Mouse (Mus musculus): Measurements from ENCODE around the gene Icmt. TPM values are rescaled to one million over a fixed set of nuclear protein-coding genes. Genes with fewer than 3 reads are reported as not detected.

The Icmt gene
- polyA plus RNA-seq, 1 experiment from 2014 or later = 19.3 TPM

DNA sequence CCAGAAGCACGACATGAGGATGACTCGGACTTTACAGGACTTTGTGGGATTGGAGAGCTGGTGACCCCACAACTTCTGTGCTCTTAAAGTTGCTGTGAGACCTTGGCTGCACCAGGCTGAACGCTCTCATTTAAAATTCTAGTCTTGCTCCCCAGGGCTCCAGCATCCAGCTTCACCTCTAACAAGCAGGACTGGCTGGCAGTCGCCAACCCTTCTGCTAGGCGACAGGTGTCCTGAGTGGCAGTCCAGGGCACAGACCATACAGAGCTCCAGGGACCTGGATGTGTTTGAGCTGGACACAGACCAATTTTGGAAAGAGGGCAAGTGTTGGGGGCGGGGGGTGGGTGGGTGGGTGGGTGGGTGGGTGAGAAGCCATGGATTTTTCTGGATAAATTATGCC is 40.7 kb downstream of the Icmt start:
- 27% methylated on average over 6 of the region's 6 CpGs for WGBS
- H3K4me3 ChIP-seq (ENCODE audit: low read length) = no peak overlapping the region
- no peak overlapping the region for H3K9ac ChIP-seq (ENCODE audit: low read length)
- ATAC-seq (replicated peaks; ENCODE audit: extremely low read depth, insufficient read depth, low FRiP score) = no peak
- peaks cover 47% of the 10 kb centered on the region for H3K27me3 ChIP-seq (ENCODE audit: control insufficient read depth, insufficient read depth, low read length)
- H3K27ac ChIP-seq (ENCODE audit: low read length) = no peak overlapping the region
- H3K4me1 ChIP-seq (ENCODE audit: control insufficient read depth, insufficient read depth, low read length) = peaks cover 6% of the 10 kb centered on the region
- peaks cover 25% of the 10 kb centered on the region for H3K36me3 ChIP-seq (ENCODE audit: control insufficient read depth, insufficient read depth)
- no peaks in the 10 kb centered on the region for H3K9me3 ChIP-seq (replicated peaks; ENCODE audit: control insufficient read depth, low read length)
- no peak overlapping the region for H3K4me2 ChIP-seq (ENCODE audit: low read depth, low read length)

DNA sequence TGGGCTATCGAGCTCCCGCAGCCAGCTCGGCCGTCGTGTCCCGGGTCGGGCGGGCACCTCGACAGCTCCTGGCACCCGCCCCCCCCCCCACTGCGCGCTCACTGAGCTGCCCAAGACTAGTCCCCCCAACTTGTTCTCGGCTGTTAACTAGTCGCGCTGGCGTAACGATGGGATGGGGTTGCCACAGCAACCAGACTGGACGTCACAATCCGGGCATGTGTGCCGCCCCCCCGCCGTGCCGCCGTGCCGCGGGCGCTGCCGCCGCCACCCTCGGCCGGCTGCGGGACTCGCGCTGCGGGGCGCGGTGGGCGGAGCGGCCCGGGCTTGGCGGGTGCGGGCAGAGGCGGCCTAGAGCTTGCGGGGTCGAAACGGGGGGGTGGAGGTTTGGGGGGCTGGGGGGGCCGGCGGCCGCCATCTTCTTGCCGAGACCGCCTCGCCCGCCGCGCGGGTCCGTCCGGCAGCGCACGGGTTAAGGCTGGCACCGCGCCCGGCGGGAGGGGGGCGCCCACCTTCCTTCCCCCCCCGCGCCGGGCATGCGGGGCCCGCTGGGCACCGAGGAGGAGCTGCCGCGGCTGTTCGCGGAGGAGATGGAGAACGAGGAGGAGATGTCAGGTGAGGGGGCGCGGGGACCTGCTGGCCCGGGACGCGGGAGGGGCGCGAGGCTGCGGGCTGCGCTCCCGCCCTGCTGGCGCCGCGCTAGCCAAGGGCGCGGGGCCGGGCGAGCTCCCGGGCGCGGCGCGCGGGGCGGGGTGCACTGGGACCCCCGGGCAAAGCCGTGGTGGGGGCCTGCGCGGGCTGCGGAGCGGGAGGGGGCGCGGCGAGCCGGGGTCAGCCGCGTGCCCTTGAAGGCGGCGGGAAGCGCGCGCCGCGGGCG is 41.6 kb downstream of the Icmt start, which contains the start of gene Chd5:
Gene Chd5, plus strand, starts transcription at position 233 of the 874 bp plus-strand sequence.
- ATAC-seq (replicated peaks; ENCODE audit: extremely low read depth, insufficient read depth, low FRiP score) = no peak

DNA sequence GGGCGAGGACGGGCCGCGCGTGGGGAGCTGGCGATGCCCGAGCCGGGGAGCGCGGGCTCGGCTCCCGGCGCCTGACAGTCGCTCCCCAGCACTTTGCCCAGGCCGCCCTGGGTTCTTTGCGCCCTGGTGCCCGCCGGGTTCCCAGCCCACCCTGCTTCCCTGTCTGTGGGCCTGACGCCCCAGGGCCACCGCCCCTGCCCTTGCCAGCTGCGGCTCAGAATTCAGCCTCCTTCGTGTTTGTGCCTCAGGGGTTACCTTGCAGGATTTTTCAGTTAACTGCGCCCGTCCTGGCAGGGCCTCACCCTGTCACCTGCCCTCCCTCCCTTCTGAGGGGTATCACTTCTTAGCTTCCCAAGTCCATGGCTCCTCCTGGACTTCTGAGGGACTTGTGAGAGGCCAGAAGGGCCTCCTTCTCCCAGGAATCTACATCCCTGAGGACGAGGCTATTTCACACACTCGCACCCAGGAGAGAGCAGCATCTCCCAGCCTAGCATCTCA is 42.3 kb downstream of the Icmt start:
- no peak for ATAC-seq (replicated peaks; ENCODE audit: extremely low read depth, insufficient read depth, low FRiP score)
- H3K36me3 ChIP-seq (ENCODE audit: control insufficient read depth, insufficient read depth) = peaks cover 12% of the 10 kb centered on the region; the same call in 1 of the 2 replicates
- WGBS = 5% methylated on average over 17 of the region's 26 CpGs

More for the DNA sequence above, 41.6 kb downstream of the Icmt start, which contains the start of gene Chd5:
- H3K9ac ChIP-seq (ENCODE audit: low read length) = peak within 1 kb of the TSS; percentile 48
- H3K4me1 ChIP-seq (ENCODE audit: control insufficient read depth, insufficient read depth, low read length) = peaks cover 6% of the 10 kb centered on the region
- 2% methylated on average over 98 of the region's 120 CpGs for WGBS
- H3K4me2 ChIP-seq (ENCODE audit: low read depth, low read length) = peak within 1 kb of the TSS; percentile 92
- H3K27me3 ChIP-seq (ENCODE audit: control insufficient read depth, insufficient read depth, low read length) = peaks cover 56% of the 10 kb centered on the region
- H3K27ac ChIP-seq (ENCODE audit: low read length) = no peak within 1 kb of the TSS
- H3K36me3 ChIP-seq (ENCODE audit: control insufficient read depth, insufficient read depth) = peaks cover 17% of the 10 kb centered on the region
- H3K9me3 ChIP-seq (replicated peaks; ENCODE audit: control insufficient read depth, low read length) = no peaks in the 10 kb centered on the region
- H3K4me3 ChIP-seq (ENCODE audit: low read length) = peak within 1 kb of the TSS; percentile 53

DNA sequence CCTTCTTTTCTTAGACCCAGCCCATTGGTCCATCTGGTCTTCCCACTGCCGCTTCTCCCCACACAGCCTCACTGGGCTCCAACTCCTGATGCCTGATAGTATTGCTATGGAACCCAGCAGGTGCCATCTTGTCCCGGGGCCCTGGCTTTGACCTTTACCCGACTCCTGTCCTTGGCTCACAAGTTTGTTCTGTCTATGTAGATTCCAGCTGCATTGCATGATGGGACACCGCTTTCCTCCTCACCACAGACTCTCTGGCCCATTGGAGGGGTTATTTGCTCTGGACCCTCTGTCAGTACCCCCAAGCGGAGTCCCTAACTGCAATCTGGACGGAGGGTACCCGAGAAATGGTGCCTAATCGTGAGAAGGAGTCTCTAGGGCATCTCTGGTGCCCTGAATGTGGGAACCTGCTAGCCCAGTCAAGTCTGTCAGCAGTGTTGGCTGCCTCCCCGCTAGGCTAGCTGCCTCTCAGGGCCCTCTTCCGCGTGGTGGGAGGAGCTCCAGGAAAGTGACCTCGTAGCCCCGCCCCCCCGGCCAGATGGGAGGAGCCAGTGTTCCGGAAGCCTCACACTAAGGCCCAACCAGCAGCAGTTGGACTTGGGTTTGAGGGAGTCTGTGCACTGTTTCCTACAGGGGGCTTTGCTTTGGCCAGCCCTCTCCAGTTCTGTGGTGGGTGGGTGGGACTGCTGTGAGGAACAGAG is 43.7 kb downstream of the Icmt start:
- H3K4me1 ChIP-seq (ENCODE audit: control insufficient read depth, insufficient read depth, low read length) = peaks cover 9% of the 10 kb centered on the region
- H3K9ac ChIP-seq (ENCODE audit: low read length) = no peak overlapping the region
- WGBS = 31% methylated on average over 15 of the region's 15 CpGs
- no peak overlapping the region for H3K4me3 ChIP-seq (ENCODE audit: low read length)
- peaks cover 65% of the 10 kb centered on the region for H3K27me3 ChIP-seq (ENCODE audit: control insufficient read depth, insufficient read depth, low read length)
- no peak overlapping the region for H3K27ac ChIP-seq (ENCODE audit: low read length)
- no peak overlapping the region for H3K4me2 ChIP-seq (ENCODE audit: low read depth, low read length)
- H3K36me3 ChIP-seq (ENCODE audit: control insufficient read depth, insufficient read depth) = no peaks in the 10 kb centered on the region
- no peak for ATAC-seq (replicated peaks; ENCODE audit: extremely low read depth, insufficient read depth, low FRiP score)
- no peaks in the 10 kb centered on the region for H3K9me3 ChIP-seq (replicated peaks; ENCODE audit: control insufficient read depth, low read length)

More for the DNA sequence above, 42.3 kb downstream of the Icmt start:
- Histone ChIP-seq H3K9me3 (replicated peaks; ENCODE audit: control insufficient read depth, low read length) (no peaks in the 10 kb centered on the region), H3K4me3 (ENCODE audit: low read length) (peak overlapping the region; percentile 53), H3K4me2 (ENCODE audit: low read depth, low read length) (peak overlapping the region; percentile 92), H3K9ac (ENCODE audit: low read length) (peak overlapping the region; percentile 48), H3K4me1 (ENCODE audit: control insufficient read depth, insufficient read depth, low read length) (peaks cover 6% of the 10 kb centered on the region), H3K27me3 (ENCODE audit: control insufficient read depth, insufficient read depth, low read length) (peaks cover 62% of the 10 kb centered on the region), H3K27ac (ENCODE audit: low read length) (no peak overlapping the region)

DNA sequence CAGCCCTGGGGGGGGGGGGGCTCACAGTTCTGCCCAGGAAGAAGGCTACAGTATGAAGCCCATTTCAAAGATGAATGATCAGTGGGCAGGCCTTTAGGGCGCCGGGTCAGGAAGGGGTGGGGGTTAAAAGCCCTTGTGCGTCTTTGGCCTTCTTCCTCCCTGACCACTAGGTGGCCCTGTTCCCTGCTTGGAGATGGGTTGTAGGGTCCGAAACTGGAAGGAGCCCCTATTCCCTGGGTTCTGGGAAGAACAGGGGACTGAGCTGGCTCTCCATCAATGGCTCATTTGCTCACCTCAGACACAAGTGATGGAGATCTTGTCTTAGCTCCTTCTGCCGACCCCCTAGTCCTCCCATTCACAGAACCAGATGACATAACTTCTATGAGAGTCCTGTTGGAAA is 46.3 kb downstream of the Icmt start:
- WGBS = 14% methylated on average over 5 of the region's 5 CpGs
- H3K4me1 ChIP-seq (ENCODE audit: control insufficient read depth, insufficient read depth, low read length) = peaks cover 9% of the 10 kb centered on the region
- no peak for ATAC-seq (replicated peaks; ENCODE audit: extremely low read depth, insufficient read depth, low FRiP score)
- H3K27ac ChIP-seq (ENCODE audit: low read length) = no peak overlapping the region
- H3K27me3 ChIP-seq (ENCODE audit: control insufficient read depth, insufficient read depth, low read length) = peaks cover 53% of the 10 kb centered on the region
- no peak overlapping the region for H3K4me3 ChIP-seq (ENCODE audit: low read length)
- no peaks in the 10 kb centered on the region for H3K9me3 ChIP-seq (replicated peaks; ENCODE audit: control insufficient read depth, low read length)
- no peaks in the 10 kb centered on the region for H3K36me3 ChIP-seq (ENCODE audit: control insufficient read depth, insufficient read depth)
- H3K4me2 ChIP-seq (ENCODE audit: low read depth, low read length) = no peak overlapping the region
- no peak overlapping the region for H3K9ac ChIP-seq (ENCODE audit: low read length)

DNA sequence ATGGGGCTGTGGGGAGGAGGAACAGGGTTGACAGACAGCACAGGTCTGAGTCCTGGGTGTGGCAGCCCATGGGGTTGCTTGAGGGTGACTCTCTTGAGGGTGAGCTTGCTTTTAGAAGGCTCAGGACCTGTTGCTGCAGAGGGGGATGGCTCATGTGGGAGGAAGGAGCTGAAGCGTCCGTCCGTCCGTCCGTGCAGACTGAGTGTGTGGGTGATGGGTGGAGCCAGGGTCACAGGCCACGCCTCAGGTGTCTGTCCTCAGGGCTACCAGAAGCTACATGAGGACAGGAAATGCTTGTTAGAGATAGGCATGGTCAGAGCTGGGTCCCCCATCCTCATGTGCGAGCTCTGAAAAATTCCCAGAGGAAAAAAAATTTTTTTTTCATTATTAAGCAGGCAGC is 47.6 kb downstream of the Icmt start:
- 54% methylated on average over 7 of the region's 7 CpGs for WGBS

DNA sequence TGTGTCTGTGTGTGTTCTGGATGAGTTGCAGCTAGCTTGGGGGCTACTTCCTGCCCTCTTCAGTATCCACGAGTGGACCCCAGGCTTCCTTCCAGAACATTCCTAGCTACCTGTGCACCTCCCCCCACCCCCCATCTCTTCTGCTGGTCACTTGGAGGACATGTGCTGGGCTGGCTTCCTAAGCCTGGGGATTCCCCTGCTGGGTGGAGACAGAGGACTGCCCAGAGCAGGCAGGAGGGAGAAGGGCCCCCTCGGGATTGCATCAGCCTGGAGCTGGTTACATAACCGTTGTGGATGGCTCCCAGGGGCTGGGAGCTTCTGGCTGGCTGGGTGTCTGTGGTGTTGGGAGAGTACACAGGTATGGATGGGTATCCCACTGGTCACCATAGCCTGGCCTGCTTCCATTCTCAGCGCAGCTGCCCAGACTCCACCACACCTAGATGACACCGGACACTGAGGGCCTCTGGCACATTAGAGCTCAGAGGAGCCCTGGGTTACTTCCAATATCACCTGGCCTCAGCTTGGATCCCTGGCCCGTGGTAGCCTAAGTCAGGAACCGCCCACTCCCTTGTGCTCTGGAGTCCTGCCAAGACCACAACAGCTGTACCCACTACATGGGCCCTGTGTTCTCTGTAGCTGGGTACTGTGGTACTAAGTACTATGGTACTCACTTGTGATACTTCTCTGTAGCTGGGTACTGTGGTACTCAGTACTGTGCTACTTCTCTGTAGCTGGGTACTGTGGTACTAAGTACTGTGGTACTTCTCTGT is 48.3 kb downstream of the Icmt start:
- Histone ChIP-seq H3K27me3 (ENCODE audit: control insufficient read depth, insufficient read depth, low read length) (peaks cover 54% of the 10 kb centered on the region), H3K27ac (ENCODE audit: low read length) (no peak overlapping the region), H3K36me3 (ENCODE audit: control insufficient read depth, insufficient read depth) (no peaks in the 10 kb centered on the region), H3K9me3 (replicated peaks; ENCODE audit: control insufficient read depth, low read length) (no peaks in the 10 kb centered on the region), H3K4me2 (ENCODE audit: low read depth, low read length) (no peak overlapping the region), H3K9ac (ENCODE audit: low read length) (no peak overlapping the region), H3K4me3 (ENCODE audit: low read length) (no peak overlapping the region), H3K4me1 (ENCODE audit: control insufficient read depth, insufficient read depth, low read length) (peaks cover 3% of the 10 kb centered on the region; the same call in 1 of the 2 replicates)
- no peak for ATAC-seq (replicated peaks; ENCODE audit: extremely low read depth, insufficient read depth, low FRiP score)
- WGBS = 38% methylated on average over 7 of the region's 7 CpGs

More for the DNA sequence above, 47.6 kb downstream of the Icmt start:
- Histone ChIP-seq H3K4me1 (ENCODE audit: control insufficient read depth, insufficient read depth, low read length) (peaks cover 3% of the 10 kb centered on the region; the same call in 1 of the 2 replicates), H3K4me3 (ENCODE audit: low read length) (no peak overlapping the region), H3K27ac (ENCODE audit: low read length) (no peak overlapping the region), H3K9me3 (replicated peaks; ENCODE audit: control insufficient read depth, low read length) (no peaks in the 10 kb centered on the region), H3K36me3 (ENCODE audit: control insufficient read depth, insufficient read depth) (no peaks in the 10 kb centered on the region), H3K4me2 (ENCODE audit: low read depth, low read length) (no peak overlapping the region), H3K9ac (ENCODE audit: low read length) (no peak overlapping the region), H3K27me3 (ENCODE audit: control insufficient read depth, insufficient read depth, low read length) (peaks cover 54% of the 10 kb centered on the region)
- no peak for ATAC-seq (replicated peaks; ENCODE audit: extremely low read depth, insufficient read depth, low FRiP score)

DNA sequence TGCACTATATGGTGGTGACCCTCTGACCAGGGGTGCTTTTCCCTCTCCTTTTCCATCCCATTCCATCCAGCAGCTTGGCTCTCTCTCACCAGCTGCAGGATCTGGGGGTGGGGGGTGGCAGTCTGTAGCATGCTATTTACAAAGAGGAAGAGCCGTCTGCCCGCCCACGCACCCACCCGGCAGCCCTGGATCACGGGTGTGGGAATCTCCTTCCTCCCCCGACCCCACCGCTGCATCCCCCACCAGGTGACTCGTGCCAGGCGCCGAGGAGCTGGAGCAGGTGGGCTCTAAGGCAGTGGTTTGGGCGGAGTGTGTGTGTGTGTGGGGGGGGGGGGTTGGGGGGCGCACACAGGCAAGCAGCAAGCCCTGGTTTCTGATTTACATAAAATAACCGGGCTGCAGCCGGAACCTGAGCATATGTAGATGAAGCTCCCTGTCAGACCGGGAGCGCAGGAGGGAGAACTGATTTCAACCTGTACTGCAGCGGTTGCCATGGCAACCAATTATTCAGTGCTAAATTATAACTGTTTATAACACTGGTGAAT is 52.9 kb downstream of the Icmt start:
- Histone ChIP-seq H3K27me3 (ENCODE audit: control insufficient read depth, insufficient read depth, low read length) (peaks cover 43% of the 10 kb centered on the region), H3K9ac (ENCODE audit: low read length) (no peak overlapping the region)
- 14% methylated on average over 17 of the region's 17 CpGs for WGBS

More for the DNA sequence above, 52.9 kb downstream of the Icmt start:
- peaks cover 3% of the 10 kb centered on the region; the same call in 1 of the 2 replicates for H3K4me1 ChIP-seq (ENCODE audit: control insufficient read depth, insufficient read depth, low read length)
- H3K36me3 ChIP-seq (ENCODE audit: control insufficient read depth, insufficient read depth) = no peaks in the 10 kb centered on the region
- no peaks in the 10 kb centered on the region for H3K9me3 ChIP-seq (replicated peaks; ENCODE audit: control insufficient read depth, low read length)
- no peak overlapping the region for H3K4me2 ChIP-seq (ENCODE audit: low read depth, low read length)
- no peak overlapping the region for H3K27ac ChIP-seq (ENCODE audit: low read length)
- no peak for ATAC-seq (replicated peaks; ENCODE audit: extremely low read depth, insufficient read depth, low FRiP score)
- no peak overlapping the region for H3K4me3 ChIP-seq (ENCODE audit: low read length)

All from heart, embryonic 16.5 days (tissue).